Mouse (Mus musculus) heart, postnatal 25 days (tissue): ENCODE data around the gene Zfp174. TPM values are rescaled to one million over a fixed set of nuclear protein-coding genes. Genes with fewer than 3 reads are reported as not detected.
"Not testable (repeated sequence)": the region's sequence is repeated elsewhere in the genome, so short reads cannot be mapped to it uniquely, and the experiment has no call there.

Experiments
- DNase-seq: peaks from one replicate; pipeline ENCODE4 v3.0.0; 2022; ENCODE audit warnings: low spot score
- intact Hi-C: fragments of 180-260 bp; cut with DNase I; formaldehyde crosslinking; loops from one replicate; pipeline ENCODE4 v1.15.1; 2025
- total RNA-seq, 2 experiments: library from RNA; stranded (reverse); gene quantifications; 2 replicates each; pipeline ENCODE4 v1.2.3; 2021

Gene Zfp174
- total RNA-seq, result 1 to 10 TPM; 1.3 to 1.6 TPM

- intact Hi-C loops, result loop anchor here (2.0 to 10.0 kb wide), 4 partner anchors 35 to 155 kb away; partner anchors contain the start of genes 1700037C18Rik, Cluap1, Gm20695 and Slx4
Measured at GRCm38 (mm10) chr16:3846711-3847518, at the start of gene Zfp174. TSS of gene Zfp174 (plus strand) at chr16:3847268.

GRCm38 (mm10) chr16:3808176-3808575 is 38.9 kb upstream of the Zfp174 start:
- intact Hi-C loops, result no loop called here
- no peak for DNase-seq

More at GRCm38 (mm10) chr16:3846711-3847518, at the start of gene Zfp174:
- DNase-seq, result peak; percentile 90

DNA sequence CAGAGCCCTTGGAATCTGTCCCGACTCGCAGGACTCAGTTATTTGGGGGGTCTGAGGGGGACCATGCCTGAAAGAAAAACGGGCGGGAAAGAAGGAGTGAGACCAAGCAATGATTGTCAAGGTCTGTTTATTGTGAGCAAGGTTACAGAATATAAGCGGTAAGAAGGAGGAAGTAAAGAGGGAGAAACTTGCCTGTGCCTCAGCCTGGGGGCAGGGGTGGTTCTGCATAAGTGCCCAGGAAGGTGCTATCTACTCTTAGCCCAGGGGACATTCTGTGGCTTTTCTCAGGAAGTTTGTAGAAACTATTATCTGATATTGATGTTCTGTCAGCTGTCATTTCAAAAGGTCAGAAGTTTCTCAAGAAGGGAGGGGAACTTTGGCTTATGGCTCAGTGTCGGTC is 32.4 kb upstream of the Zfp174 start:
- DNase-seq, intact Hi-C loops: not testable (repeated sequence)

- no peak for DNase-seq
Measured at GRCm38 (mm10) chr16:3820202-3820601, 26.9 kb upstream of the Zfp174 start.

GRCm38 (mm10) chr16:3828021-3828420 is 19.0 kb upstream of the Zfp174 start:
- no peak for DNase-seq
- intact Hi-C loops, result no loop called here

More at GRCm38 (mm10) chr16:3820202-3820601, 26.9 kb upstream of the Zfp174 start:
- intact Hi-C loops, result no loop called here

DNA sequence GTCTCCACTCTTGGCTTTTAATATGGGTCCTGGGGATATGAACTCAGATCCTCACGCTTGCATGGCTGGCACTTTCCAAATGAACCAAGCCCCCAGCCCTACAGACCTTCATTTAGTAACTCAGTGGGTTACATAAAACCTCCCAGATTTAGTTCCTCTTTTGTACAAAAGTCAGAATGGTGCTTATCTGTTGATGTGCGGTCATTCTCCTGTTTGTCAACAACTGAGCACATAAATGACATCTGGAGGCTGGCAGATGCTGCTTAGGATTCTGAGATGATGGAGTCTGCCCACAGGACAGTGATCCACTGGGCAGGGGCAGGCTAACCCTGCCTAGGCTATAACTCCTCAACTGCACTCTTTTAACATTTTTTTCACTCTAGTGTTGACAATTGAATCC is 17.3 kb upstream of the Zfp174 start:
- no peak for DNase-seq
- intact Hi-C loops, result no loop called here

GRCm38 (mm10) chr16:3830588-3831109 is 16.4 kb upstream of the Zfp174 start, which contains the start of gene Olfr15:
TSS of gene Olfr15 (plus strand) at chr16:3830878.
- intact Hi-C loops, result no loop called here

DNA sequence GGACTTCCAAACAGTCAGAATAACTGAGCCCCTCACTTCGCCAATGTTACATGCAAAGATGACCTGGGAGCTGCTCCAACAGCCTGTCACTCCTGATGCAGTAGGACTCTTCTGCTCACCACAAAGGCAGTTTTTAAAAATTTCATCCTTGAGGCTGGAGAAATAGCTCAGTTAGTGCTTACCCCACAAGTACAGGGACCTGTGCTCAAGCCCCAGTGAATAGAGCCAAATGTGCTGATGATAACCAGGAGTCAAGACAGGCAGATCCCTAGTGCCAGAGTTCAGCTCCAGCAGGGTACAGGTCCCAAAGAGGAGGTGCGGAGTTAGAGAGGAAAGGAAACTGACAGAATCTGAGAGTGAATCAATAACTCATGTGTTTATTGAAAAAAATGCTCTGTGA is 11.6 kb upstream of the Zfp174 start:
- DNase-seq, result no peak
- intact Hi-C loops, result no loop called here

More at GRCm38 (mm10) chr16:3830588-3831109, 16.4 kb upstream of the Zfp174 start, which contains the start of gene Olfr15:
- DNase-seq, result no peak

DNA sequence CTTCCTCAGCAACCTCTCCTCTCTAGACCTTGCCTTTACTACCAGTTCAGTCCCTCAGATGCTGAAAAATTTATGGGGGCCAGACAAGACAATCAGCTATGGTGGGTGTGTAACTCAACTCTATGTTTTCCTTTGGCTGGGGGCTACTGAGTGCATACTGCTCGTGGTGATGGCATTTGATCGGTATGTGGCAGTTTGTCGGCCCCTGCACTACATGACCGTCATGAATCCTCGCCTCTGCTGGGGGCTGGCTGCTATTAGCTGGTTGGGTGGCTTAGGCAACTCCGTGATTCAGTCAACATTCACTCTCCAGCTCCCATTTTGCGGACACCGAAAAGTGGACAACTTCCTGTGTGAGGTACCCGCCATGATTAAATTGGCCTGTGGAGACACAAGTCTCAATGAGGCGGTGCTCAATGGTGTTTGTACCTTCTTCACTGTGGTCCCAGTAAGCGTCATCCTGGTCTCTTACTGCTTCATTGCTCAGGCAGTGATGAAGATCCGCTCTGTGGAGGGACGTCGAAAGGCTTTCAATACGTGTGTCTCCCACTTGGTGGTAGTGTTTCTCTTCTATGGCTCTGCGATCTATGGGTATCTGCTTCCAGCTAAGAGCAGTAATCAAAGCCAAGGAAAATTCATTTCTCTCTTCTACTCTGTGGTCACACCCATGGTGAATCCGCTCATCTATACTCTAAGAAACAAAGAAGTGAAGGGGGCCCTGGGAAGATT is 7.7 kb upstream of the Zfp174 start:
- intact Hi-C loops, result no loop called here

DNA sequence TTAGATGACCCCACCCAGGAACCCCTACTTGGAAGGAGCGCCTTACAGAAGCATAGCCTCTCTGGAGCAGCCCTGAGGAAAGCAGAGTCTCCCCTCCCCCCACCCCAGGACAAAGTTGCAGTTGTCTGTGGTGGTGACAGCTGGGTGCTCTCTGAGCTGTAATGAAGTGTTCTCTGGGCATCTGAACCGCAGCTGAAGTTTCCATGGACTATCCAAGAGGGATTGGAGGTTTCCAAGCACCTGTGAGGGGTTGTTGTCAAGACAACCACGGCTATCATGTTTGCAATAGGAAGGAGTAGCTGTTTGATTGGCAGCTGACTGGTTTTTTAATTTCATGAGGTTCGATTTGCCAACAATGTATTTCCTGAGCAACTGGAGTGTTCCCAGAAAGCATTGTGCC is 4.1 kb upstream of the Zfp174 start:
- intact Hi-C loops, result loop anchor here (10.0 kb wide), 1 partner anchor 98 kb away; the partner anchor contains the start of gene Zfp263
- DNase-seq, result no peak

More for the DNA sequence above, 7.7 kb upstream of the Zfp174 start:
- DNase-seq, result no peak

DNA sequence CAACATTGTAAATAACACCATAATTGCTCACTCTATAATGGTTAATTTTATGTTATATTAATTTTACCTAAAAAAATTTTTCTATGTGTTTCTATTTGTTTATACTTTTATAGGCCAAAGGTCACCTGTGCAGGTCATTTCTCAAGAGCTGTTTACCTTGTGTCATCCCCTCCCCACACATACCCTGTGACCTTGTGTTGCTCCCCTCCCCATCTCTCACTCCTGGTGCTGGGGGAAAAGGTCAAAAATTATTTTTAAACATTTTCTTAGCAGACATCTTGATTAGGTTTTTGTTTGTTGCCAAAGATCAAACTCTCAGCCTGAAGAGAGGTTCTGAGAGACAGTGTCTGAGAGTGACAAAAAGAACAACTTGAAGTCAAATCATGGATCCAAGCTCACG is 3.3 kb upstream of the Zfp174 start:
- intact Hi-C loops, result loop anchor here (10.0 kb wide), 1 partner anchor 99 kb away; the partner anchor contains the start of gene Zfp263
- no peak for DNase-seq

DNA sequence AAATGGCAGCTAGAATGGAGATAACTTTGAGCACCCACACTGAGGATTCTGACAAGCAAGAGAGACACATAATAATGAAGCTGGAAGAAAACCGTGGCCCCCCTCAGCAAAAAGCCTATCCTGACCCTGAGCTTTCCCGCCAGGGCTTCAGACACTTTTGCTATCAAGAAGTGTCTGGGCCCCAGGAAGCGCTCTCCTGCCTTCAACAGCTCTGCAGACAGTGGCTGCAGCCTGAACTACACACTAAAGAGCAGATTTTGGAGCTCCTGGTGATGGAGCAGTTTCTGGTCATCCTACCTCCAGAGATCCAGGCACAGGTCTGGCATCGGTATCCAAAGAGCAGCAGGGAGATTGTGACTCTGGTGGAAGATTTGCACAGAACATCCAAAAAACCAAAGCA is 803 bp downstream of the Zfp174 start:
- DNase-seq, result no peak
- intact Hi-C loops, result loop anchor here (2.0 to 10.0 kb wide), 4 partner anchors 34 to 154 kb away; partner anchors contain the start of genes 1700037C18Rik, Cluap1, Gm20695 and Slx4

DNA sequence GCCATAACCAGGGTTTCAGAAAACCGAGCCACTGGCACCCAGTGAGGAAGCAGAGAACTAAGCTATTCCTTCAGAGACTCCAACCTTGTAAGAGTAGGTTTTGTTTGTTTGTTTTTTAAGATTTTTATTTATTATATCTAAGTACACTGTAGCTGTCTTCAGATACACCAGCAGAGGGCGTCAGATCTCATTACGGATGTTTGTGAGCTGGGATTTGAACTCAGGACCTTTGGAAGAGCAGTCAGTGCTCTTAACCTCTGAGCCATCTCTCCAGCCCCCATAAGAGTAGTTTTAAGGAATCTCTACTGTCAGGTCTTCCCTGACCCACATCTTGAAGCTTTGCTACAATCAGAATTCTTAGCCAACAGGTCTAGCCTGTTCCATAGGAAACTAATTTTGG is 1.3 kb downstream of the Zfp174 start:
- no peak for DNase-seq
- intact Hi-C loops, result loop anchor here (5.0 to 10.0 kb wide), 3 partner anchors 34 to 154 kb away; partner anchors contain the start of genes Gm20695, Slx4, Zfp263 and Zfp597

- DNase-seq, intact Hi-C loops: not testable (repeated sequence)
Measured at GRCm38 (mm10) chr16:3851301-3851700, 4.2 kb downstream of the Zfp174 start.

DNA sequence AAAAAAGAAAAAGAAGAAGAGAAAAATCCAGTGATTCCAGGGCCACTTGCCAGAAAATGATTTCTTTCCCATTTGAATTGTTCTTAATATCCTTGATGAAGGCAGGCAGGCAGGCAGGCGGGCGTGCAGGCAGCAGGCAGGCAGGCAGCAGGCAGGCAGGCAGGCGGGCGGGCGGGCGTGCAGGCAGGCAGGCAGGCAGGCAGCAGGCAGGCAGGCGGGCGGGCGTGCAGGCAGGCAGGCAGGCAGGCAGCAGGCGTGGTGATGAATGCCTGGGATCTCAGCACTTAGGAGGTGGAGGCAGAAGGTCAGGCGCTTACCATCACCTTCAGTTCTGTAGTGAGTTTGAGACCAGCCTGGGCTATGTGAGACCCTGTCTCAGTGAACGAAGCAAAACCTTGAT is 5.5 kb downstream of the Zfp174 start:
- intact Hi-C loops, result no loop called here
- no peak for DNase-seq

GRCm38 (mm10) chr16:3854437-3855182 is 7.5 kb downstream of the Zfp174 start:
- DNase-seq, result no peak
- intact Hi-C loops, result no loop called here

DNA sequence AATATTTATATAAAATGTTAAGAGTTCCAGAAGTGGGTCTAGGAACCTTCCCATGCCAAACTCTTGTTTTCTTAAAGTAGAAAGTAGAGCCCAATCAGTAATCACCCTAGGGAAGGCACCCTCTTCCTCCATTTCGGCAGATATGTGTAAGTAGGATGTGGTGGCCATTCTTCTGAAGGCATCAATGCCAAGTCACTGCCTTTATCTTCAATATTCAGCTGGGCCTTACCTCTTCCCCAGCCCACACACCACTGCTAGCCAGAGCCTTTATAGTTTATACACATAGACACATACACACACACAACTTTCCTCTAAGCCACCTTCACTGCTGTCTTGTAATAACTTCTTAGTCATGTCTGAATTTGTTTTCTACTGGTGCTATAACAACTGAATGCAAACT is 8.7 kb downstream of the Zfp174 start:
- DNase-seq, result no peak
- intact Hi-C loops, result no loop called here

- intact Hi-C loops, result no loop called here
- DNase-seq, result no peak
Measured at GRCm38 (mm10) chr16:3859254-3859653, 12.2 kb downstream of the Zfp174 start.

- intact Hi-C loops, result no loop called here
- no peak for DNase-seq
Measured at GRCm38 (mm10) chr16:3871815-3872214, 24.7 kb downstream of the Zfp174 start.
